Mouse (Mus musculus) left cerebral cortex, postnatal 14 days (tissue): ENCODE data around the gene Kdm4b. TPM values are rescaled to one million over a fixed set of nuclear protein-coding genes. Genes with fewer than 3 reads are reported as not detected.
A peak's percentile ranks its signal among the peaks of the same experiment; 100 is the strongest.

Experiments
- DNase-seq, 2 experiments: peaks; one replicate each; pipeline ENCODE4 v3.0.0; 2021 to 2022; ENCODE audit warnings: low spot score in 2 of 2, mixed read lengths in 1 of 2
- intact Hi-C: fragments of 180-260 bp; cut with DNase I; formaldehyde crosslinking; loops from one replicate; pipeline ENCODE4 v1.15.1; 2025
- total RNA-seq, 2 experiments: library from RNA; stranded (reverse); gene quantifications; 2 replicates each; pipeline ENCODE4 v1.2.3; 2021

The Kdm4b gene
- total RNA-seq, 2 experiments from 2014 or later = 75.0 to 87.7 TPM

- DNase-seq = peak; percentile 51 to 70
- intact Hi-C loops = no loop called here
Observed at GRCm38 (mm10) chr17:56337190-56337589, 11.3 kb downstream of the Kdm4b start.

GRCm38 (mm10) chr17:56337791-56338190, 11.9 kb downstream of the Kdm4b start:
- DNase-seq = no peak
- intact Hi-C loops = no loop called here

DNA sequence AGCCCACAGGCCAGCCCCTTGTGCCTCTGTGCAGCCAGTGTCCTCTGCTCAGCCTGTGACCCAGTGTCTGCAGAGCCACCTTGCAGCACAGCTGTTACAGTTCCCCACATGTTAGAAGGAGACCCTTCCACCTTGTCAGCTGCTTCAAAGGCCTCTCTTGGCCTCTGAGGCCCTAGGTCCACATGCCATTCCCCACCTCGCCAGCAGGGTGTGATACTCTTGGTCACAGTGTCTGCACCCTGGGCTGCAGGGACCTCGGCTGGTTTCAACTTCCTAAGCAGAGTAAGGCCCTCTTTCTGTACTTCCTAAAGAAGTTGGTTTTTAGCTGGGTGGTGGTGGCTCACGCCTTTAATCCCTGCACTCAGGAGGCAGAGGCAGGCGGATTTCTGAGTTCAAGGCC, 13.0 kb downstream of the Kdm4b start:
- no peak for DNase-seq
- intact Hi-C loops = no loop called here

DNA sequence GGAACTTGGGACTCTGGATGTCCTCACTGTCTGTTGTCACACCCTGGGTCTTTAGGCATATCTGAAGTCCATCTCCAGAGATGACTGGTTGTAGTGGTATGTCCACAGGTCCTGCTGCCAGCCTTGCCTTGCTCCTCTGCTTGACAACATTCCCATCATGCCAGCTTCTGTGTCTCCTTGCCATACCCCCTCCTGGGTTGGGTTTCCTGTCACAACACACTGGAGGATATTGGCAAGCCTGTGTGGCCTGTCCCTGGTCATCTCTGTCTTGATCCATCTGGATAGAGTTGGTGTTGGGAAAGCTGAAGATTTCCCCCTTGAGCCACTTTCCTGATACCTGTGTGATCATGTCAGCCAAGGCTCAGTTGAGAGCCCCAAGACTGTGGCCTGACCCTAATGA, 14.9 kb downstream of the Kdm4b start:
- intact Hi-C loops = no loop called here
- DNase-seq = no peak

GRCm38 (mm10) chr17:56343466-56343865, 17.6 kb downstream of the Kdm4b start:
- DNase-seq = no peak
- intact Hi-C loops = no loop called here

DNA sequence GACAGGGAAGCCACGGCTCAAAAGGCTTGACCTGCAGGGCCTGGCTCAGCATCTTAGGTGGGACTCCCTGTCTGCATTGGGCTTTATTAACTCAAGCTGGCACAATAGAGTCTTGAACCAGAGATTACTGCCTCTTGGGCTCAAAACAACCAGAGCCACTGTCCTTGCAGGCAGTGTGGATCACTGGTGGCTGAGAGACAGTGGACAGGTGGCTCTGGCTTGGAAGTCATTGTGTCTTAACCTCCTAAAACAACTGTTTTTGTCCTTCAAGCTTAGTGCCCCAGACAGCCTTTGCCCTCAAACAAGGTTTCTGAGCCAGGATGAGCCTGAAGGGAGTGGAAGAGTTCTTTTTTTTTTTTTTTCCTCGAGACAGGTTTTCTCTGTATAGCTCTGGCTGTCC, 19.5 kb downstream of the Kdm4b start:
- no peak for DNase-seq
- intact Hi-C loops = no loop called here

- no peak for DNase-seq
- intact Hi-C loops = no loop called here
Observed at GRCm38 (mm10) chr17:56348128-56348527, 22.3 kb downstream of the Kdm4b start.

GRCm38 (mm10) chr17:56348586-56348985, 22.7 kb downstream of the Kdm4b start:
- DNase-seq = no peak
- intact Hi-C loops = no loop called here

DNA sequence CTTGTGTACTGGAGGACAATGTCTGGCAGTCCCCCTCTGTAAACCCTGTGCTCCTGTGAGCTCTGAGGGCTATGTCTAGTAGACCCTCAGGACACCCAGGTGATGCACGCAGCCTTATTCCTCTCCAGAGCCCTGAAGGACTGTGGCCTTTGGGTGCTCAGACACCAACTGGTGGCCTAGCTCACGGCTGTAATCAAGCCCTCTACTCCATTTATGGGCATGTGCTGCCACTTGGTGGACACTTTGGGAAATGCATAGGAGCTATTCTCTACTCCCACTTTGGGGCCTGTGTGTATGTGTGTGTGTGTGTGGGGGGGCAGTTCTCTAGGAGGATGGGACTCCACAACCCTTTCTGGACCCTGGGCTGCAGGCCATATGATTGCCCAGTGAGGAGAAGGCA, 24.8 kb downstream of the Kdm4b start:
- DNase-seq = peak; percentile 79 to 82
- intact Hi-C loops = no loop called here

DNA sequence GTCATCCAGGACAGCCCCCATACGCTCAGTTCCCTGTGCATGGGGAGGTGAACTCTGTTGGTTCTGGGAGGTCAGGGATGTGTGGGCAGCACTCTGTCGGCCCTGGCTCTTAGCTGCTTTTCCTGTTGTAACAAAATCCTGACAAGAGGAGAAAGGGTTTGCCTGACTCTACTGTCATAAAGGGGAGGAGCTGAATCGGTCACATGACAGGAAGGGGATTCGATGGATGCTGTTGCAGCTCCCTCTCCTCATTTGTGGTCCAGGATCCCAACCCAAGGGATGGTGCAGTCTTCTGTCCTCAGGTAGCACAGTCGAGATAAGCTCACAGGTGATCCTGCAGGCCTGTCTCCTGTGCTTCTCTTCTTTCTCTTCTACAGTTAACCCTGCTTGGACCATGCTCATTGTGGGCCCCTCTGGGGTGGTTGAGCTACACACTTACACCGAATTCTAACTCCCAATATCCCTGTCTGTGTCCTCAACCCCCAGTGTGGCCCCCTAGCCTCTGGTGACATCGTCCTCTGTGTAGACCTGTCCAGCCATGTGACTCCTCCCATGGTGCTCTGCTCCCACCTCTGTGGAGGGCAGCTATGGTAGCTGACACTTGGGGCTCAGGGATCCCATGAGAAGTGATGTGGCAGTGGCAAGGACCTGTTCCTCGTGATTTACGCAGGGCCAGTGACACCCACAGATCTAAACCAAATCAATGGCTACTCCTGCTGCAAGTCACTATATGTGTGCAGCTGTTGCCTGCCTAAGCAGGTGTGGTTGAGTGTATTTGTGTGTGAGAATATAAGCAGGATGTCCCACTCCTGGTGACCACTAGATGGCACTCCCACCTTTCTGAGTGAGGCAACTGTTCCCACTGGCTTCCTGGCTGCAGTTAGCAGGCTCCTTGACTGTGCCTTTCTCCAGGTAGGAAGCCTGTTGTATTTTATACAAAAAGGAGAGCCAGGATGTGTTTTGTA, 31.3 kb downstream of the Kdm4b start:
- DNase-seq = peak; percentile 82 to 89
- intact Hi-C loops = loop anchor here (2.0 to 5.0 kb wide), 3 partner anchors 45 to 202 kb away; partner anchors contain the start of gene Ptprs

DNA sequence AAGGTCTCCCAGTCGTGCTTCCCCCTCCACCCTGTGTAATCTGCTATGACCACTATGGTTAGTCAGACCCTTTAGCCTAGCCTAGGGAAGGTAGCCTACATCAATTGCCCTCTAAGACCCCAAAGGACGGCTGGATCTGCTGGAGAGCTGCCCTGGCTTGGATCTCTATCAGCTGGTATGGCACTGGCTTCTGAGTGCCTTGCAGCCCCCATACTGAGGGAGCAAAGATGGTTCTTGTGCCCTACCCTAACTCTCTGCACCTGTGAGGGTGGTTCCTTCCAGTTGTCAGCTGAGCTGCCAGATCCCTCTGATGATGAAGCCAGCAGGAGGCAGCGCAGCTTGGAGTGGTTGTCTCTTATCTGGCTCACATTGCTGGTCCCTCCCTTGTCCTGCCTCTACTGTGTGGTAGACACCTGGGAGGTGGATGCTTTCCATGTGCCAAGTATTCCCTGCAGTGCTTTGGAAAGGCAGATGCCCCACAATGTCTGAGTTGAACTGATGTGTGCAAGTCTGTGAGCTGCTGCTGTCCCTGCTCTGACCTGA, 33.4 kb downstream of the Kdm4b start:
- intact Hi-C loops = loop anchor here (5.0 kb wide), 2 partner anchors 43 to 118 kb away; partner anchors contain the start of gene Ptprs
- no peak for DNase-seq

DNA sequence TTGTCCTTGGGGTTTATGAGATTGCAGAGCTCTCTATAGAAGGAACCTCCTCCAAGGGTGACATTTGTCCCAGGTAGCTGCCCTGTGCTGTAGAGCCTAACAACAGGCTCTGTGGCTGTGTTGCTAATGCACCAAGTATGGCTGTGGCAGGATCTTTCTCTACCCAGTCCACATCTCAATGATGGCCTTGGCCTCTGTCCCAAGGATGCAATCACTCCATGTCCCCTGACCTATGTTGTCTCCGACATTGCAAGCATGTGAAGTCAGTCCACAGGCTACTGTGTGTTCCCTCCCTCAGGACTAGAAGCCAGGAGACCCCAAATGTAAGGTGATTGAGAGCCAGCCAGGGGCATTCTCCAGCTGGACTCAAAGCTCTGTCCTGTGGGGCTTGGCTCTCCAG, 34.0 kb downstream of the Kdm4b start:
- intact Hi-C loops = loop anchor here (5.0 kb wide), 2 partner anchors 42 to 117 kb away; partner anchors contain the start of gene Ptprs
- DNase-seq = no peak

DNA sequence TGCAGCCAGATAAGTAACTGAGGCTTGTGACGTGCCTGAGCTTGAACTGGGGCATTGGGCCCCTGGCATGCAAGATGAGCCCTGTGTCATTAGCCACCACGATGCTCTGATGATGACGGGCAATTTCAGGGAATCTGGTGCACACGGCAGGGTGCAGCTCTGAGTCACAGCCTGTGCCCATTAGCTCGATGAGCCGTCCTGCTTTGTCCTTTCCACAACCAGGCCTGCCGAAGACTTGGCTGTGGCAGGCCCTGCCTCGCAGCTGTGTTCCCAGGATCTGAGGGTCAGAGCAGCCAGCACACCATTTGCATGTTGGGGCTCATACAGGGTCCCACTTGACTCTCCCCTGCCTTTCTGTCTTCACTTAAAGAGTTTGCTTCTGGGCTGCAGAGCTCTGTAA, 34.6 kb downstream of the Kdm4b start:
- DNase-seq = no peak
- intact Hi-C loops = no loop called here

DNA sequence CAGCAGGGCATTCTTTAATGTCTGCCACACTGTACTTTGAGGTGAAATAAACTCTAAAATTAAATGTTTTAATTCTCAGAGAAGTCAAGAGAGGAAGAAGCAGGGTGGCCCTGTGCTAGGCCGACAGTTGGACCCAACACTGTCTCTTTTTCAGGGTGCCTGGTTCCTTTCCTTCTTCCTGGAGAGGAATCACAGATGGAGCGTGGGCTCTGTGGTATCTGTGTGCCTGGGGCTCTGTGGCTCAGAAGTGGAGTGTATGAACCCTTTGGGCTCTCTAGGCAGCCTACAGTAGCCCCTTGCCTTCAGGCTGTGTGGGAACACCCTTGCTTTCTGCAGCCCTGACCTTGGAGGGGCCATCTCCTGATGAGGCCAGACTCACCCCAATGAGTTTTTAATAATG, 35.7 kb downstream of the Kdm4b start:
- intact Hi-C loops = no loop called here
- no peak for DNase-seq

DNA sequence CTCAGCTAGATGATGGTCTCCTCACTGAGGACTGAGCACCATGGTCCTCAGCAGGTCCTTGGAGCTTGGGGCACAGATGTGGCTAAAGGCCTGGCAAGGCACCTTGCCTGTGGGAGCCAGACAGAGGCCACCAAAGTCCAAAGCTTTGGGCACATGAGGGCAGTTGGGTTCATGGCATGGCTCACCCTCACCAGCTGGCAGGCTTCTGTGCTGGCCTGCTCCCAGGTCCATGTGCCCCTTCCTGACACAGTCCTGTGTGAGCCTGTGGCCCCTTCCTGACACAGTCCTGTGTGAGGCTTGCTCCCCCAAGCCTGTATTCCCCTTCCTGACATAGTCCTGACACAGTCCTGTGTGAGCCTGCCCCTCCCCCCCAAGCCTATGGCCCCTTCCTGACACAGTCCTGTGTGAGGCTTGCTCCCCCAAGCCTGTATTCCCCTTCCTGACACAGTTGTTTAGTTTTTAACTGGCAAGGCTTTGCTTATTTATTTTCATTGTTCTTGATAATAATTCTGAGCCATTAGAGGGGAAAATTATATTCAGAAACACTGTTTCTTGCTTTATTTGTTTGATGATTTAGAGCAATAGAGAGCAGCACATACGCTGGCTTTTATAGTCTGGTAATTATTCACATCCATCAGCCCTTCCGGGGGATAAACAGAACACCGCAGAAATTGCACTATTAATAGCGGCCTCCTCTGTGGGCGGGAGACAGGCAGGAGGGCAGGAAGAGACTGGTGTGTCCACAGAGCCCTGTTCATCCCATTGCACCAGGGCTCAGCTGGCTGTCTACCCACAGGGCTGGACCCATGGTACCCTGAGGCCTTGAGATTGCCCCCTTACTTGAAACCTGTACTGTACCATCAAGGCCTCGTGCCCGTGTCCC, 40.2 kb downstream of the Kdm4b start:
- intact Hi-C loops = no loop called here
- DNase-seq = no peak

DNA sequence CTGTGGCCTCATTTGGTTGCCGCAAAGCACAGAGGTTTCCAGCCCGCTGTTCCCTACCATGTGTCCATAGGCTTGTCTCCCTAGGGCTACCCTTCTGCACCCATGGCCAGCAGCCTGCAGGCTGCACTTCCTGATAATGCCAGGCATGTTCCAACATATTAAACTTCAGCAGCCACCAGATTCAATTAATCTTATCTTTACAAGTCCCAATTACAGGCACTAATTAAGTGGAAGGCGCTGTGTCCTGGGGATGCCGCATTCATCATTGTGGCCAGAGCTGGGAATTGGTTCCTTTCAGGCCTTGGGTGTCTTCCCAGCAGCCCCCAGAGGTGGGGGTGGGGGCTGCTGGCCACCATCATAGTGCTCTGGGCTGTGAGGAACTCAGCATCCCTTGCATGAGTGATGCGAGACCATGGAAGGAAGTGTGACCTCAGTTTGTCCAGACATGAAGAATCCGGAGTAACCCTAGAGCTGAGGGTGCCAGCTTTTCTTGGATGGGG, 42.5 kb downstream of the Kdm4b start:
- intact Hi-C loops = no loop called here
- no peak for DNase-seq

GRCm38 (mm10) chr17:56370090-56370489, 44.2 kb downstream of the Kdm4b start:
- intact Hi-C loops = no loop called here
- DNase-seq = no peak

DNA sequence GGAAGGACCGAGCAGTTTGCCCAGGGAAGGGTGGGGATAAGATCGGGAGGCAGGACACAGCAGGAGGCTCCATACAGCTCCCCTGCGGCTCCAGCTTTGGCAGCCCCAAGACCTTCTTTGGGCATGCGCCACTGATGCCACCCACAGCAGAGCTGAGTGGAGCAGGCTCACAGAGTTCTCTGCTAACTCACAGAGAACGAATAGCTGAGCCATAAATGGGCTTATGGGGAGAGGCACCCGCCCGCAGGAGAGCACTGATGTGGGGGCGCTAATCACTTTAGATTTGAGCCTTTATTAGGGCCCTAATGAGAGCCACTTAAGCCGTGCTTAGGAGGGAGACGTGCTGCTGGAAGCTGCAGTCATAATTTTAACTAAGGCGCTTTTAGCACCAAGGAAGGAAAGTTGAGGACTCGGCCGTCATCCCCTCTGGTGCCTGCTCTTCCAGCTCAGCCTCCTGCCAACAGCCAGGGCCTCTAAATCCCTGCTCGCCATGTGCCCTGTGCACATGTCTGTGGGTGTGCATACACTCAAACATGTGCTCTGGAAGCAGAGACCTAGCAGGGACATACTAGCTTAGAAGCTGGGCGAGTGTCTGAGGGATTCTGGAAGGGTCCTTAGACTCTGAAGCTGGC, 45.3 kb downstream of the Kdm4b start:
- peak; percentile 75 to 83 for DNase-seq
- intact Hi-C loops = no loop called here

- intact Hi-C loops = no loop called here
- DNase-seq = no peak
Observed at GRCm38 (mm10) chr17:56372109-56372508, 46.2 kb downstream of the Kdm4b start.
